Mouse (Mus musculus) lung, postnatal 0 days (tissue): ENCODE data around the gene Sox12. TPM values are rescaled to one million over a fixed set of nuclear protein-coding genes. Genes with fewer than 3 reads are reported as not detected.
"Not testable (repeated sequence)": the region's sequence is repeated elsewhere in the genome, so short reads cannot be mapped to it uniquely, and the experiment has no call there.

Experiments used
- ATAC-seq: fragments of 200-750 bp; cut with Nextera tagmentation; 2 replicates; pipeline ENCODE4 v1.8.0; 2017; ENCODE audit warnings: moderate library complexity
- DNase-seq: peaks from one replicate; pipeline ENCODE4 v3.0.0-alpha.2; 2016; ENCODE audit warnings: low spot score
- H3K27ac ChIP-seq: fragments of 300-500 bp; sonication (generic); 2 replicates; pipeline ENCODE4 v1.5.1; 2014; ENCODE audit warnings: antibody characterized with exemption, mild to moderate bottlenecking, low read length, mixed read lengths
- H3K27me3 ChIP-seq: fragments of 300-500 bp; sonication (generic); replicated peaks from 2 replicates; pipeline ENCODE4 v1.6.1; 2014; ENCODE audit warnings: low read length, mixed read lengths; ENCODE audit not compliant: insufficient read depth
- H3K36me3 ChIP-seq: fragments of 300-500 bp; sonication (generic); 2 replicates; pipeline ENCODE4 v1.6.1; 2014; ENCODE audit warnings: low read length, mixed read lengths; ENCODE audit not compliant: insufficient read depth
- H3K4me1 ChIP-seq: fragments of 300-500 bp; sonication (generic); 2 replicates; pipeline ENCODE4 v1.6.1; 2014; ENCODE audit warnings: antibody characterized with exemption, low read depth, low read length, mixed read lengths; ENCODE audit not compliant: insufficient read depth
- H3K4me2 ChIP-seq: fragments of 300-500 bp; sonication (generic); replicated peaks from 2 replicates; pipeline ENCODE4 v1.6.1; 2014; ENCODE audit warnings: low read depth, mild to moderate bottlenecking, low read length, moderate library complexity, mixed read lengths
- H3K4me3 ChIP-seq: fragments of 300-500 bp; sonication (generic); 2 replicates; pipeline ENCODE4 v1.5.1; 2014; ENCODE audit warnings: low read depth, low read length
- H3K9ac ChIP-seq: fragments of 300-500 bp; sonication (generic); replicated peaks from 2 replicates; pipeline ENCODE4 v1.6.1; 2014; ENCODE audit warnings: low read depth, mild to moderate bottlenecking
- H3K9me3 ChIP-seq: fragments of 300-500 bp; sonication (generic); 2 replicates; pipeline ENCODE4 v1.6.1; 2016; ENCODE audit warnings: low read length, mixed read lengths
- CTCF ChIP-seq: IDR thresholded peaks from 2 replicates; pipeline ENCODE4 v1.5.1; 2016; ENCODE audit warnings: antibody characterized with exemption, mild to moderate bottlenecking
- EP300 ChIP-seq: IDR thresholded peaks from 2 replicates; pipeline ENCODE4 v1.6.1; 2016; ENCODE audit warnings: antibody characterized with exemption, mild to moderate bottlenecking, control low read depth
- WGBS: fragments of 180-500 bp; shearing (Covaris S2); extraction: QIAGEN DNeasy Blood & Tissue Kit; methylation state at CpG from one replicate; pipeline ENCODE4 v1.1.7; 2014; 5-methylcytosine and 5-hydroxymethylcytosine counted together
- polyA plus RNA-seq: library from polyadenylated mRNA; unstranded; fragments of >200 nt; fragmentation: Nextera tagmentation; extraction: Ambion mirVana; gene quantifications from 2 replicates; pipeline ENCODE4 v1.2.1, GENCODE M21; 2015

Sox12 gene
- polyA plus RNA-seq, 1 experiment from 2014 or later, result 3.5 TPM

DNA sequence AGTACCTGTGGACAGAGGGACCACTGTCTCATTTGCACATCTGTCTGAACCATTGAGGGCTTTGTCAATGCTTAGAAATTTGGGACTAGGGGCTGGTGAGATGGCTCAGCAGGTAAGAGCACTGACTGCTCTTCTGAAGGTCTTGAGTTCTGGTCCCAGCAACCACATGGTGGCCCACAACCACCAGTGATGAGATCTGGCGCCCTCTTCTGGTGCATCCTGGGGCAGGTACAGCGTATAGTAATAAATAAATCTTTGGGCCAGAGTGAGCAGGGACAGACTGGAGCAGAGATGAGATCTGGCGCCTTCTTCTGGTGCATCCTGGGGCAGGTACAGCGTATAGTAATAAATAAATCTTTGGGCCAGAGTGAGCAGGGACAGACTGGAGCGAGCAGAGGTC is 38.9 kb downstream of the Sox12 start:
- H3K4me3 ChIP-seq, H3K27ac ChIP-seq, H3K9ac ChIP-seq, DNase-seq, H3K36me3 ChIP-seq, ATAC-seq, H3K27me3 ChIP-seq, H3K4me2 ChIP-seq, H3K9me3 ChIP-seq, H3K4me1 ChIP-seq: not testable (repeated sequence)
- TF ChIP-seq CTCF, result peak; percentile 43; the same call in 1 of the 2 replicates
- 76% methylated on average over 5 of the region's 5 CpGs for WGBS

- TF ChIP-seq CTCF, result no peak
- no peak for TF ChIP-seq EP300
- 86% methylated on average over 3 of the region's 3 CpGs for WGBS
- Histone ChIP-seq H3K4me1 (no peaks in the 10 kb centered on the region), H3K36me3 (no peaks in the 10 kb centered on the region), H3K9ac (no peak overlapping the region), H3K4me2 (no peak overlapping the region), H3K27me3 (no peaks in the 10 kb centered on the region), H3K27ac (no peak overlapping the region), H3K4me3 (no peak overlapping the region), H3K9me3 (no peaks in the 10 kb centered on the region)
- ATAC-seq (no peak), DNase-seq (no peak)
These were observed 40.6 kb downstream of the Sox12 start for GRCm38 (mm10) chr2:152357254-152357653.

GRCm38 (mm10) chr2:152349842-152350540 is 47.9 kb downstream of the Sox12 start:
- peak; percentile 90 for DNase-seq
- Histone ChIP-seq H3K9me3 (no peaks in the 10 kb centered on the region), H3K36me3 (no peaks in the 10 kb centered on the region)

DNA sequence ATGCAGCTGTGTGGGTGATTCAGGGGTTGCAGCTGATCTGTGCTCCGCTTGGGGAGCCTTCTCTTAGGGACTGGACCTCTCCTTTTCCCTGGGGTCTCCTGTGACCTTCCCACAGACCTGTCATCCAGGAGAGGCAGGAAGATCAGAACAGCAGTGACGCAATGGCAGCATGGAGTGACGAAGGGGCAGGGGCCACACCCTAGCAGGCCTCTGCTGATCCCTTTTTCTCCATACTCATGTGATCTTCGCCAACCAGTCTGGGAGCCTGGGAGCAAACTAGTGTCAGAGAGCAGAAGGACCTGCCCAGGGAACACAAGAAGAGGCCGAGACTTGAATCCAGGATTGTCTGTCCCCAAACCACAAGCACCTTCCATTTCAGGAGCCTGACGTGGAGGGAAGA is 48.7 kb downstream of the Sox12 start:
- Histone ChIP-seq H3K27ac (no peak overlapping the region), H3K4me3 (no peak overlapping the region), H3K36me3 (no peaks in the 10 kb centered on the region), H3K9ac (no peak overlapping the region), H3K27me3 (no peaks in the 10 kb centered on the region), H3K4me2 (no peak overlapping the region), H3K4me1 (0 out of 2 replicates have a peak, but pooled peaks cover 5% of the 10 kb centered on the region), H3K9me3 (no peaks in the 10 kb centered on the region)
- DNase-seq (no peak), ATAC-seq (no peak)
- TF ChIP-seq EP300 (no peak), CTCF (no peak)
- 84% methylated on average over 6 of the region's 6 CpGs for WGBS

More at GRCm38 (mm10) chr2:152349842-152350540, 47.9 kb downstream of the Sox12 start:
- Histone ChIP-seq H3K4me3 (no peak overlapping the region), H3K9ac (no peak overlapping the region), H3K27me3 (no peaks in the 10 kb centered on the region), H3K4me2 (no peak overlapping the region), H3K4me1 (0 out of 2 replicates have a peak, but pooled peaks cover 5% of the 10 kb centered on the region), H3K27ac (no peak overlapping the region)
- WGBS, result 78% methylated on average over 8 of the region's 8 CpGs
- TF ChIP-seq EP300, result peak; percentile 31; the same call in 1 of the 2 replicates
- TF ChIP-seq CTCF, result no peak
- ATAC-seq, result peak; percentile 79

DNA sequence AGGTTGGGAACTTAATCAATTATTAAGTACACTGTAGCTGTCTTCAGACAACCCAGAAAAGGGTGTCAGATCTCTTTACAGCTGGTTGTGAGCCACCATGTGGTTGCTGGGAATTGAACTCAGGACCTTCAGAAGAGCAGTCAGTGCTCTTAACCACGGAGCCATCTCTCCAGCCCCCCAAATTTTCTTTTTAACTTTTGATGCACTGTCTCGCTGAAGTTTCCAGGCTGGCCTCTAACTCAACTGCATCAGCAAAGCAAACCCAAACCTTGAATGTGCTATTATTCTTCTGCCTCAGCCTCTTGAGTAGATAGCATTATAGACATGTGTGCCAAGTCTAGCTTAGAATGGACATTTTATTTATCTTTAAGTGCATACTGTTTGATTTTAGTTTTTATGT is 50.1 kb downstream of the Sox12 start:
- no peak for TF ChIP-seq CTCF
- no peak for TF ChIP-seq EP300
- 76% methylated on average over 2 of the region's 2 CpGs for WGBS
- Histone ChIP-seq H3K4me2 (no peak overlapping the region), H3K9ac (no peak overlapping the region), H3K27ac (no peak overlapping the region), H3K9me3 (no peaks in the 10 kb centered on the region), H3K36me3 (no peaks in the 10 kb centered on the region), H3K4me1 (0 out of 2 replicates have a peak, but pooled peaks cover 5% of the 10 kb centered on the region), H3K27me3 (no peaks in the 10 kb centered on the region), H3K4me3 (no peak overlapping the region)
- no peak for DNase-seq
- no peak for ATAC-seq

- no peak overlapping the region for H3K4me3 ChIP-seq
- no peak for ATAC-seq
- no peaks in the 10 kb centered on the region for H3K36me3 ChIP-seq
- DNase-seq, result peak; percentile 60
- H3K9ac ChIP-seq, result no peak overlapping the region
- WGBS, result 22% methylated on average over 9 of the region's 9 CpGs
- H3K27ac ChIP-seq, result peak overlapping the region; percentile 33; the same call in 1 of the 2 replicates
- 0 out of 2 replicates have a peak, but pooled peaks cover 5% of the 10 kb centered on the region for H3K4me1 ChIP-seq
- H3K27me3 ChIP-seq, result no peaks in the 10 kb centered on the region
- H3K9me3 ChIP-seq, result no peaks in the 10 kb centered on the region
- no peak overlapping the region for H3K4me2 ChIP-seq
- TF ChIP-seq EP300 (no peak), CTCF (no peak)
These were observed 50.9 kb downstream of the Sox12 start for GRCm38 (mm10) chr2:152346776-152347465.
